Mouse (Mus musculus) stomach, embryonic 14.5 days (tissue): ENCODE data around the gene Hipk2. TPM values are rescaled to one million over a fixed set of nuclear protein-coding genes. Genes with fewer than 3 reads are reported as not detected.

Experiments
- ATAC-seq: fragments of 200-750 bp; cut with Nextera tagmentation; 2 replicates; pipeline ENCODE4 v1.8.0; 2017; ENCODE audit warnings: low read depth, moderate TSS enrichment; ENCODE audit not compliant: insufficient number of reproducible peaks, insufficient read depth, low FRiP score
- H3K27ac ChIP-seq: fragments of 300-500 bp; sonication (generic); 2 replicates; pipeline ENCODE4 v1.5.1; 2014; ENCODE audit warnings: mild to moderate bottlenecking, low read length, moderate library complexity, mixed read lengths
- H3K27me3 ChIP-seq: fragments of 300-500 bp; sonication (generic); 2 replicates; pipeline ENCODE4 v1.6.1; 2014; ENCODE audit warnings: low read length, control low read depth, mixed read lengths; ENCODE audit not compliant: control insufficient read depth, insufficient read depth
- H3K36me3 ChIP-seq: fragments of 300-500 bp; sonication (generic); 2 replicates; pipeline ENCODE4 v1.6.1; 2014; ENCODE audit warnings: mild to moderate bottlenecking, control low read depth, low read length, moderate library complexity, mixed read lengths; ENCODE audit not compliant: control insufficient read depth, insufficient read depth
- H3K4me1 ChIP-seq: fragments of 300-500 bp; sonication (generic); 2 replicates; pipeline ENCODE4 v1.6.1; 2014; ENCODE audit warnings: low read length, control low read depth, mixed read lengths; ENCODE audit not compliant: control insufficient read depth, insufficient read depth
- H3K4me2 ChIP-seq: fragments of 300-500 bp; sonication (generic); replicated peaks from 2 replicates; pipeline ENCODE4 v1.6.1; 2014; ENCODE audit warnings: low read depth, low read length, control low read depth
- H3K4me3 ChIP-seq: fragments of 300-500 bp; sonication (generic); 2 replicates; pipeline ENCODE4 v1.5.1; 2014; ENCODE audit warnings: low read depth, low read length, control low read depth
- H3K9ac ChIP-seq: fragments of 300-500 bp; sonication (generic); replicated peaks from 2 replicates; pipeline ENCODE4 v1.6.1; 2014; ENCODE audit warnings: low read depth, mild to moderate bottlenecking, control low read depth, low read length, moderate library complexity, mixed read lengths
- H3K9me3 ChIP-seq: fragments of 300-500 bp; sonication (generic); 2 replicates; pipeline ENCODE4 v1.6.1; 2016; ENCODE audit warnings: low read depth, low read length, control low read depth; ENCODE audit not compliant: control insufficient read depth
- WGBS: fragments of 180-500 bp; shearing (Covaris S2); extraction: QIAGEN DNeasy Blood & Tissue Kit; methylation state at CpG from one replicate; pipeline ENCODE4 v1.1.7; 2014; 5-methylcytosine and 5-hydroxymethylcytosine counted together
- polyA plus RNA-seq: library from polyadenylated mRNA; unstranded; fragments of >200 nt; fragmentation: Nextera tagmentation; extraction: Ambion mirVana; gene quantifications from 2 replicates; pipeline ENCODE4 v1.2.1, GENCODE M21; 2014

Hipk2 gene
- polyA plus RNA-seq, 1 experiment from 2014 or later: 34.3 TPM

DNA sequence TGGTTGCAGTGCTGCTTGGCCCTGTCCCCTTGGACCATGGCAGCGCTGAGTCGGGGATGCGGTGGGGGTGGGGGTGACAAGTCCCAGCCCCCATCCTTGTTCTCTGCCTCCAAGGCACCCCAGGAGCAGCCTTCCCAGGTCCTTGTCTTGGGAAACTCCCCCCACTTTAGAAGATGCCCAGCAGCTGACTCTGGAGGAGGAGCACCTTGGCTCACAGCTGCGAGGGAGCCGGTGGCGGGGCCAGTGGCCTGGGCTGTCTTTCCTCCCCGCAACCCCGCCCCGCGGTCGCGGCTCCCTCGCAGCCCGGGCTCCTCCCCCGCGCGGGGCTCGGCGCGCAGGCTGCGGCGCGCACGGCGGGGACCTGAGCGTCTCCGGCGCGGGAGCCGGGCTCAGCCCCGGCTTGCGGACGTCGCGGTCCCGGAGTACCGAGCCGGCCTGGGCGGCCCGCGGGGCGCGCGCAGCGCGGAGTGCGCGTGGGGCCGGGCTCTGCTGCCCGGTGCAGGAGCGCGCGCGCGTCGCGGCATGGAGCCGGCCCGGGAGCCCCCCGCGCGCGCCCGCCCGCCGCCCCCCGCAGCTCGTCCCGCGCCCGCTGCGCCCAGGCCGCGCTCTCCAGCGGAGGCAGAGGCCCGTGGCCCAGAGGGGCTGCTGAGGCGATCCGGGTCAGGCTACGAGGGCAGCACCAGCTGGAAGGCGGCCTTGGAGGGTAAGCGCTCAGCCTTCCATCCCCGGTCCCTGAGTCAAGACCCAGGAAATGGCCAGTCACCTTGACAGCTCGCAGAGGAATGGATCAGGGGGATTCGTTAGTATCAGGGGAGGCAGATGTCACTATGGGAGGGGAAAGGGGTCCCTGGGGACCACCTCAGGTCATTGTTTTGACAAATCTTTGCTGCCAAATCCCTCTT, 213.0 kb downstream of the Hipk2 start, which contains the start of gene Clec2l:
Clec2l (plus strand) TSS at position 356 of the 902 bp plus-strand sequence.
- Histone ChIP-seq H3K4me3 (peak within 1 kb of the TSS; percentile 45), H3K9me3 (no peaks in the 10 kb centered on the region), H3K4me2 (peak within 1 kb of the TSS; percentile 86), H3K27ac (no peak within 1 kb of the TSS), H3K36me3 (no peaks in the 10 kb centered on the region), H3K4me1 (no peaks in the 10 kb centered on the region), H3K27me3 (peaks cover 7% of the 10 kb centered on the region; the same call in 1 of the 2 replicates), H3K9ac (peak within 1 kb of the TSS; percentile 57)
- ATAC-seq: peak; percentile 54; the same call in 1 of the 2 replicates
- under 1% methylated on average over 78 of the region's 84 CpGs for WGBS

DNA sequence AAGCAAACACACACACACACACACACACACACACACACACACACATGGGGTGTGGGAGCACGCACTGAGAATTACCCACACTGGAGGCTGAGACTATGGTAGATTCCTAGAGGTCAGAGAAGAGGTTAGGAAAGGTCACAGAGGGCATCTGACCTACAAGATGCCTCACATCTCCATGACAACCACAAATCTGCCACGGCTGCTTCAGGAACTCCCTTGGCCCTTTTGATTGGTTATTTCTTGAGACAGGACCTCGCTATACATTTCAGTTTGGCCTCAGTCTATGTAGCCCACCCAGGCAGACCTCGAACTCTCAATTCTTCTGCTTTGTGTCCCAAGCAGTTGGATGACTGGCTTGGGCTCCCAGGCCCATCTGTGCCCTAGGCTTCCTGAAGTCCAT, 214.3 kb downstream of the Hipk2 start:
- Histone ChIP-seq H3K9ac (no peak overlapping the region), H3K36me3 (no peaks in the 10 kb centered on the region), H3K4me2 (no peak overlapping the region), H3K4me1 (no peaks in the 10 kb centered on the region), H3K4me3 (no peak overlapping the region), H3K27ac (no peak overlapping the region), H3K27me3 (peaks cover 7% of the 10 kb centered on the region; the same call in 1 of the 2 replicates), H3K9me3 (no peaks in the 10 kb centered on the region)
- ATAC-seq: no peak
- WGBS: 68% methylated on average over 4 of the region's 4 CpGs

DNA sequence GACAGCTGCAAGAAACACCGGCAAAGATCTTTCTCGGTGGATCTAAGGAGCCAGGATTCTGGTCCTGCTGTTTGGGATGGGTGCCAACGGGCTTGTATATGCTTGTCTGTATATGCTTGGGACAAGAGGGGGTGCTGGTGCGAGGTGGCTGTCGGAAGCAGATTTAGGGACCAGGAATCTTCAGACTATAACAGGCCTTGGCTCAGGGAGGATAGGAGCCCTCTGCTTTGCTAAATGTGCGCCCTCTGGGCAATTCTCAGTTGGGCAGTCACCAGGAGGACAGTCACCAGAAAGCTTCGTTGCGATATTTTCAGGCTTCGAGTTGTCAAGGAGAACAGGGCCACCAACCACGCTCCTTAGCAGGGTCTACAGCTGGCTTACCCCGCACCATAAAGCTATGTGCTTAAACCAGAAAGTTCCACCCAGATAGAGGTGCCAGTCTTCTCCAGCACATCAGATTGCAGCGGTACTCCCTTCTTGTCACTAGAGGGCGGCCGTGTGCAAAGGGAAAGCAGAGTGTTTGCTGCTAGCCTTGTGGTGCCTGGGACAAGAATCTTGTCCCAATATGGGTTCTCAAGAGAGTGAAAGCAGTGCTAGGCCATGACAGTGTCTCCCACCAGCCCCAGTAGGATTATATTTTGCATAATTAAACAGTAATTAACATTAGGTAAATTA, 225.6 kb downstream of the Hipk2 start:
- peak; percentile 49; the same call in 1 of the 2 replicates for ATAC-seq
- Histone ChIP-seq H3K4me3 (no peak overlapping the region), H3K27ac (no peak overlapping the region), H3K4me1 (no peaks in the 10 kb centered on the region), H3K4me2 (no peak overlapping the region), H3K27me3 (no peaks in the 10 kb centered on the region), H3K9ac (no peak overlapping the region), H3K36me3 (no peaks in the 10 kb centered on the region), H3K9me3 (no peaks in the 10 kb centered on the region)
- 38% methylated on average over 14 of the region's 14 CpGs for WGBS

DNA sequence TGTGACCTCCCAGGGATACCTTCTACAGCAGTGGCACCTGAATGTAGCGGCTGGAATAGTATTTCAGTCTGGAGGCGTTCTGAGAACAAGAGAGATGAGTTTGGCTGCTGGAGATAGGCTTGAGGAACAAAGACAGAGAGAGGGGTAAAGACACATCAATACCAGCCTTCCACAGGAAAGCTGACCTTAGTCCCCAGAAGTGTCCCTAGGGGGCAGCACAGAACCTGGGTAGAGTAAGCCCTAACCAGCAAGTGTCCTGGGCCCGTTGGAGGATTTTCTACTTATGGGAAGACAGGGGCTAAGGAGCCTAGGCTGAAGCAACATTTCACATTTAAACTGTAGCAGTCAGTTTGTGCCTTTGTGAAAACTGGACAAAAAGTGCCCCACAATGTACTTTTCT, 226.4 kb downstream of the Hipk2 start:
- no peak overlapping the region for H3K4me2 ChIP-seq
- H3K4me3 ChIP-seq: no peak overlapping the region
- H3K36me3 ChIP-seq: no peaks in the 10 kb centered on the region
- H3K4me1 ChIP-seq: no peaks in the 10 kb centered on the region
- H3K9me3 ChIP-seq: no peaks in the 10 kb centered on the region
- WGBS: 66% methylated on average over 3 of the region's 3 CpGs
- H3K9ac ChIP-seq: no peak overlapping the region
- no peaks in the 10 kb centered on the region for H3K27me3 ChIP-seq
- H3K27ac ChIP-seq: no peak overlapping the region
- no peak for ATAC-seq

Other genes with a start within 250 kb of the Hipk2 start
- 0.30 and 0.57 TPM in 2 replicates for gene Klrg2, start 238.9 kb downstream of the Hipk2 start, polyA plus RNA-seq
- gene Clec2l, start 213.1 kb downstream of the Hipk2 start, polyA plus RNA-seq: 1.8 and 1.9 TPM in 2 replicates
- 2.1 and 3.3 TPM in 2 replicates for gene Tbxas1, start 761 bp downstream of the Hipk2 start, polyA plus RNA-seq
- gene Parp12, start 242.2 kb upstream of the Hipk2 start, polyA plus RNA-seq: 9.6 and 9.9 TPM in 2 replicates